In genomic region chr1:171165629-171166345, GRCm38 (mm10) we compare ENCODE assay signal across 27 mouse cellular contexts. TPM values are rescaled to one million over a fixed set of nuclear protein-coding genes. Genes with fewer than 3 reads are reported as not detected.
"Had no signal": no experiment of that assay in that cellular context is flagged by ENCODE, and none has a peak within 500 bp of the region (broad histone marks: within the 10 kb centered on the region; RNA-seq: fewer than 3 reads in every experiment).

No protein-coding gene starts in this region.

- DNase-seq: kidney, postnatal 36 days; left cerebral cortex, postnatal 4 days; liver, postnatal 0 days; lung, embryonic 14.5 days; retina, postnatal 1 day; right cerebral cortex, postnatal 25 days; spleen, adult 18-20 months; thymus, postnatal 25 days had no signal

- H3K4me2 ChIP-seq: limb, embryonic 12.5 days; limb, embryonic 15.5 days; liver, embryonic 11.5 days; lung, embryonic 14.5 days; midbrain, embryonic 13.5 days; neural tube, embryonic 13.5 days; stomach, embryonic 15.5 days had no signal

- H3K4me1 ChIP-seq: limb, embryonic 12.5 days; limb, embryonic 15.5 days; midbrain, embryonic 13.5 days; neural tube, embryonic 13.5 days; stomach, embryonic 15.5 days had no signal

- H3K27me3 ChIP-seq: limb, embryonic 15.5 days; stomach, embryonic 15.5 days had no signal

- H3K9ac ChIP-seq: limb, embryonic 12.5 days; limb, embryonic 15.5 days; liver, embryonic 14.5 days; liver, postnatal 0 days; lung, embryonic 14.5 days; midbrain, embryonic 13.5 days; neural tube, embryonic 13.5 days; stomach, embryonic 15.5 days had no signal

- H3K36me3 ChIP-seq: limb, embryonic 12.5 days; limb, embryonic 15.5 days; midbrain, embryonic 10.5 days; midbrain, embryonic 13.5 days; neural tube, embryonic 13.5 days; stomach, embryonic 15.5 days had no signal

- ATAC-seq: liver, postnatal 0 days; lung, postnatal 0 days; midbrain, embryonic 13.5 days; midbrain, embryonic 16.5 days had no signal

- H3K9me3 ChIP-seq: limb, embryonic 12.5 days; limb, embryonic 15.5 days; midbrain, embryonic 10.5 days; midbrain, embryonic 13.5 days; neural tube, embryonic 13.5 days; stomach, embryonic 15.5 days had no signal

- H3K4me3 ChIP-seq: limb, embryonic 12.5 days; limb, embryonic 15.5 days; midbrain, embryonic 10.5 days; midbrain, embryonic 13.5 days; myocyte; neural tube, embryonic 13.5 days; stomach, embryonic 15.5 days had no signal

- H3K27ac ChIP-seq: limb, embryonic 12.5 days; limb, embryonic 15.5 days; liver, embryonic 14.5 days; macrophage; midbrain, embryonic 10.5 days; midbrain, embryonic 13.5 days; neural tube, embryonic 13.5 days; stomach, embryonic 15.5 days had no signal

RNA-seq across cellular contexts. Expression of gene Mpz, which starts 15.3 kb away (rescaled TPM):
- total RNA-seq: layer of hippocampus, adult 18-20 months; layer of hippocampus, postnatal 14 days; left cerebral cortex, postnatal 14 days; left cerebral cortex, postnatal 4 days; megakaryocyte, adult 5-6 weeks; monocyte, adult 5-6 weeks; neutrophil, adult 5-6 weeks had no signal
- polyA plus RNA-seq: kidney, embryonic 14.5 days; liver, embryonic 11.5 days; macrophage had no signal

RNA-seq across cellular contexts. Expression of gene Nr1i3, which starts 48.0 kb away (rescaled TPM):
- total RNA-seq: left cerebral cortex, postnatal 14 days; left cerebral cortex, postnatal 4 days; neutrophil, adult 5-6 weeks had no signal

RNA-seq across cellular contexts. Expression of gene Cfap126, which starts 52.1 kb away (rescaled TPM):
- total RNA-seq: neutrophil, adult 5-6 weeks had no signal
